Mouse (Mus musculus): ENCODE measurements around the gene Klhl42. TPM values are rescaled to one million over a fixed set of nuclear protein-coding genes. Genes with fewer than 3 reads are reported as not detected.

Klhl42 gene
- 10 to 100 TPM; 23.3 to 27.7 (median 24.8) TPM for total RNA-seq (2022)

DNA sequence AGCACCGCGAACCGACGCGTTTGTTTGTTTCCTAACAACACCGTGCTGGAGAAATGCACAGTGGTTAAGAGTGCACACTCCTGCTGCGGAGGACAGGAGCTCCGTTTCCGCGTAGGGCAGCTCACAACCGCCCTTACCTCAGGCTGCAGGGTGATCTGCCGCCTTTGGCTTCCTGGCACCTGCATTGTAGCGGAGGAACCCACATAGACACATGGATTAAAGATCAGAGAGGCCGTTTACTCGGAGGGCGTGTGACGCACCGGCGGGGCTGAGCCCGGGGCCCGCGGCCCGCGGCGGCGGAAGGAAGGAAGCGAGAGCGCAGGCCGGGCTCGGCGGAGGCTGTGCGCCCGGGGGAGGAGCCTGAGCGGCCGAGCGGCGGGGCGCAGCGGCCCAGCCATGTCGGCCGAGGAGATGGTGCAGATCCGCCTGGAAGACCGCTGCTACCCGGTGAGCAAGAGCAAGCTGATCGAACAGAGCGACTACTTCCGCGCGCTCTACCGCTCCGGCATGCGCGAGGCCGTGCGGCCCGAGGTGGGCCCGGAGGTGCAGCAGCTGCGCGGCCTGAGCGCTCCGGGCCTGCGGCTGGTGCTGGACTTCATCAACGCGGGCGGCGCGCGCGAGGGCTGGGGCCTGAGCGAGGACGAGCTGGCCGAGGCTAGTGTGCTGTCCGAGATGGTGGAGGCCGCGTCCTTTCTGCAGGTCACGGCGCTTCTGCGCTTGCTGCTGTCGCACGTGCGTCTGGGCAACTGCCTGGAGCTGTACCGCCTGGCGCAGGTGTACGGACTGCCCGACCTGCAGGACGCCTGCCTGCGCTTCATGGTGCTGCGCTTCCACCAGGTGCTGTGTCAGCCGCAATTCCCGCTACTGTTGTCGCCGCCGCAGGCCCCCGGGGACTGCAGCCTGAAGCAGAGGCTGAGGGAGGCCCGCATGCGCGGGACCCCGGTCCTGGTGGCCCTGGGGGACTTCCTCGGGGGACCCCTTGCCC is at the start of gene Klhl42:
Gene Klhl42, plus strand, starts transcription at position 244 of the 985 bp plus-strand sequence.
- peak; percentile 66 for DNase-seq

GRCm38 (mm10) chr6:147042291-147043290 is 48.6 kb upstream of the Klhl42 start, which contains the start of gene Mrps35:
TSS of gene Mrps35 (plus strand) at chr6:147042764.
- peak; percentile 82 for DNase-seq

GRCm38 (mm10) chr6:147043633-147044032 is 47.5 kb upstream of the Klhl42 start:
- DNase-seq = no peak

DNA sequence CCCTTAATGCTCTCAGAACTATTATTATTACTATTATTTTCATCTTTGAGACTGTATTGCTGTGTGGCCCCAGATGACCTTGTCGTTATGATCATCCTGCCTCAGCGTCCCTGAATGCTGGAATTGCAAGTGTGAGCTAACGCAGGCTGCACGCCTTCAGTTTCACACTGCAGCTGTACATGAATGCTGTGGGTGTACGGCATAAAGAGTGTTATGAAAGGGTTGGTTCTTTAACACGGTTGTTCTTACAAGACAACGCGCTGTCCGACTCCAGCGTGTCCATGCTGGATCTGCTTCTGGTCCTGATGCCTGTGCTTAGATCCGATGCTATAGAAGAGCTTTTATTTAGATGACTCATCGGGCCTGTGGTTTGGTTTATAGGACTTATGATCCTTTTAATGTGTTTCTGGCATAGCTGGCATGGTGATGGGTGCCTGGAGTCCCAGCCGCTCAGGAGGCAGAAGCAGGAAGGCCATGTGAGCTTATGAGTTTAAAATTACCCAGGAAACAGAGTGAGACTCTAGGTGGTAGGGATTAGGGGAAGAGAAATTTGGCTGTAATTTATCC is 41.9 kb upstream of the Klhl42 start:
- no peak for DNase-seq

GRCm38 (mm10) chr6:147051666-147052065 is 39.5 kb upstream of the Klhl42 start:
- no peak for DNase-seq

DNA sequence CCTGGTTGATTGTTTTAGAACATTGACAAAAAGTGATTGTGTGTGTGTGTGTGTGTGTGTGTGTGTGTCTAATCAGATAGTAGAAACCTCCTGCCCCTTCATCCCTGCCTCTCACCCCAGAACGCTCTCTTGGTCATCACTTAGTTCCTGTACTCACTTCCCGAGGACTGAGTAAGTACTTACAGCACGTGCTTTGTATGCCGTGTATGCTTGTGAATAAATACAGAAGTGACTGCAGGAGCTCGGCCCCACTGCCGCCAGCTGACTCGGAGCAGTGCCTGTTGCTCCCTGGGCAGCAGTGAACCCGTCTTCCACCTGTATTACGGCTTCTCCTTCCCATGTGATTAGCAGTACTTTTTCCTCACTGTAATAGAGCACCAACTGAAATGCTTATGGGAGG is 38.7 kb upstream of the Klhl42 start:
- no peak for DNase-seq

DNA sequence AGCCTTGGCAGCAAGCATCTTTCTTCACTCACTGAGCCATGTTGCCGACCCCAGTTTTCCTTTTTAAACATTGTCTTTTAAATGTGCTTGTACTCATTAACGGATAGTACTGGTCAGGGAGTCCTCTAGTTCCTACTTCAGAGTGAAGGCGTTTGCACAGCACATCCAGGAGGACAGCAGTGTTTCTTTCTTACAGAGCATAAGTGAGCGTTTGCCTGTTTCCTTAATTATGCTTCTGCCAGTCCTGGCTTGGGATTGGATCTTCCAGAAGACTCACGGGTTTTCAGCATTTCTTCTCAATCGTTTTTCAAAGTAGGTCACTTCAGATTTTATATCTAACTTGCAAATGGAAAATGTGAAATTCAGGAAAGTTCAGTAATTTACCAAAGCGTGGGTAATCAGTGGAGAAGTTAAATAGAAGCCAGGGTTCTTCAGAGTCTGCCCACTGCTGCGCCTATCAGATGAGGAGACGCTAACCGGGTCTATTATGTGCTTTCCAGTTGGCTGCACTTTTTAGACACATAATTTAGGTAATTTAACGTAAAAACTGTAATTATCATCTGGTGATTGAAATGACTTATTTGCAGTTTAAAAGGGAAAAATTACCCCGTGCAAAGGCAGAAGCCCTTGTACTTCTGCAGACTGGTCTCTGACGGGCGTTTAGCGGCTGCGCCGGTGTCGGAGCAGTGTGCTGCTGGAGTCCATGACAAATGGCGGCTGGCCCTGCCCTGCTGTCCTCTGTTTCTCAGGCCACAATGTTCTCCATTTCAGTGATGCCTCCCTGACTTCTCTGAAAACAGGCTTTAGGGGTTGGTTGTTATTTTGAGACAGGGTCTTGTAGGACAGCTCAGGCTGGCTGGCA is 37.2 kb upstream of the Klhl42 start:
- no peak for DNase-seq

GRCm38 (mm10) chr6:147055374-147055977 is 35.7 kb upstream of the Klhl42 start:
- no peak for DNase-seq

DNA sequence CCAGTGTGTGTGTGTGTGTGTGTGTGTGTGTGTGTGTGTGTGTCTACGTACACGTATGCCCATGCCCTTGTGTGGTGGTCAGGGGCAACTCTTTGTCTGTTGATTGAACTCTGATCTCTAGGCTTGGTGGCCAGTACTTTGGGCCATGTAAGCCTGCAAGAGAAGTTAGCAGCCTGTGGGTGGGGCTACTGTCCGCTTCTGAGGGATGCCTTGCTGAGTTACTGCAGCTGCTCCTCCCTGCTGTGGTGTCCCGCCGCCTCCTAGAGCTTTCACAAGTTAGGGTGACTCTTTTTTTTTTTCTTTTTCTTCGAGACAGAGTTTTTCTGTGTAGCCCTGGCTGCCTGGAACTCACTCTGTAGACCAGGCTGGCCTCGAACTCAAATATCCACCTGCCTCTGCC is 31.9 kb upstream of the Klhl42 start:
- no peak for DNase-seq

DNA sequence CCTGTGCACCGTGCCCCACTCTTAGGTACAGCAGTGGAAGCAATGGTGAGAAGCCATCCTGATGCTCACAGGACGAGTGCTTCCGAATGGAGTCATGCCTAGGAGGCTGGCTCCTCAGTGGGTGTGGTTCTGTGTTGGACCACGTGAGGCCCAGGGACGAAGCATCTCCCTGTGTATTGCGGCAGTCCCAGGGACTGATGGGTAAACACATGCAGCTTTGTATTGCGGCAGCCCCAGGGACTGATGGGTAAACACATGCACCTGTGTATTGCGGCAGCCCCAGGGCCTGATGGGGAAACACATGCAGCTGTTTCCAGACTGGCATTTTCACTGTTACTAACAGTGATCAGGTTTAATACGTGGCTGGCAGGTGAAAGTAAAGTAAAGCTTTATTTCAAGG is 29.5 kb upstream of the Klhl42 start:
- DNase-seq = no peak

DNA sequence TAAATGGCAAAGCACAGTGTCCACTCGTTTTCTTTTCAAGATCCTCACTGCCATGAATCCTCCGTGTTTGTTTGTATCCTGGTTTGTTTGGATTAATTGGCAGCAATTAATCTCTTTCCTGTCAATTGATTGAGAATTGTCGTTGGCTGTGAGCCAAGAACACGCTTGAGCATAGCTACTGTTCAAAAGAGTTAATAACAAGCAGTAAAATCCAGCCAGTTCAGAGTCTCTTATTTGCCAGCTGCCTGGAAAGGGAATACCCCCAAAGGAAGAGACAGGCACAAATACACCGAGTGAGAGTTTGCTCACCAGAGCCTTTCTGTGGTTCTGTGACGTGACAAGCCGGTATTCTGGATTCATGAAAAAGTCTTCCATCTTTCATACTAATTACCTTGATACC is 29.1 kb upstream of the Klhl42 start:
- DNase-seq = no peak

GRCm38 (mm10) chr6:147062694-147063093 is 28.5 kb upstream of the Klhl42 start:
- no peak for DNase-seq

GRCm38 (mm10) chr6:147064226-147064943 is 26.8 kb upstream of the Klhl42 start:
- no peak for DNase-seq

DNA sequence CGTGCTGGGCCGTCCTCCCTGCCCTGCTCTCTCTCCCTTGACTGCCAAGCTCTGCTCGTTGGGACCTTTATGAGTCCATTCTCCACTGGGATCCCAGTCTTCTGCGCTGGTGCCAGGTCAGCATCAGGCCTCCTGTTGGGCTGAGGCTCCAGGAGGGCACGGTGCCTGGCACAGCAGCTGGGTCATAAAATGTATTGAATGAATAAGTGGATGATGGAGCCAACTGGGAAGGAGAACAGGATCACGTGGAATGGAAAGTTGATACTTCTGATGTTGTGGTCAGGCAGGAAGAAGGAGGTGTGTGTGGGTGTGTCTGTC is 26.3 kb upstream of the Klhl42 start:
- no peak for DNase-seq

GRCm38 (mm10) chr6:147075808-147076387 is 15.3 kb upstream of the Klhl42 start:
- no peak for DNase-seq

DNA sequence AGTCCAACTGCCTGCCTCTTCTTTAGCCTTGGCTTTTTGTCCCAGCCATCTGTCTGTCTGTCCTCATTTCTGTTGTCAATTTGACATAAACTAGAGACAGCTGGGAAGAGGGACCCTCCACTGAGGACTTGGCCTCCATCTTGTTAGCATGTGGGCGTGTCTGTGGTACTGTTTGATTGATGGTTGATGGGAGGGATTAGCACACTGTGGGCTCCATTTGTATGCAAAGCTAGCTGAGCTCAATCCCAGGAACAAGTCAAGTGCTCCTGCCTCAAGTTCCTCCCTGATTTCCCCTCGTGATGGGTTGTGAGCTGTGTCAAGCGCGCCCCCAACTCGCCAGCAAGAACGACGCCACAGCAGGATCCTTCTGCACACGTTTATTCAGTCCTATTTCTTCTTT is 14.3 kb upstream of the Klhl42 start:
- DNase-seq = no peak

- no peak for DNase-seq
Observed at GRCm38 (mm10) chr6:147079919-147080318, 11.3 kb upstream of the Klhl42 start.

DNA sequence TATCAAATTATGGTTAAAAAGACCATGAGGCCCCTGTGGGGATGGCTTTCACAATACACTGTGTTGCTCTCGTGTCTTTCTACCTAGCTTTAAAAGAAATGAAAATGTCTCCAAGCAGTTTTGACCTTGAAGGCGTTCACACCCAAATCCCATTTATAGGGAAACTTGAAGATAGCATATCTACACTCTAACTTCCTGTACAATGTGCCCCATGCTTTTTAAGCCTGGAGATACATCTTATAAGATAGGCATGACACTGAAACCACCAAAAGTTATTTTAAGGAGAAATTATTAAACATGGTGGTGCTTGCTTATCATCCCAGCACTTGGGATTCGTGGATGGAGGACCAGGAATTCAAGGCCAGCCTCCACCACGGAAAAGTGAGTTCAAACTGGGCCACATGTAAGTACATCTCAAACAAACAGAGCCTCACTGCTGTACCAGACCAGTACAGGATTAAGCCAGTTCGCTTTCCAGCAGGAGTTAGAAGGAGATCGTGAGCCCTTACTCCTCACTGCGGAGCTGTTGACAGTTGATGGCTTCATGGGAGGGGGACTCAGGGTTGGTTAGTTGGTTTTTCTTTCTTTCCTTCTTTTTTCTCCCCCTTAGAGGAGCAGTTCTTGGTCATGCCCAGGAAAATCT is 5.7 kb upstream of the Klhl42 start:
- DNase-seq = no peak

DNA sequence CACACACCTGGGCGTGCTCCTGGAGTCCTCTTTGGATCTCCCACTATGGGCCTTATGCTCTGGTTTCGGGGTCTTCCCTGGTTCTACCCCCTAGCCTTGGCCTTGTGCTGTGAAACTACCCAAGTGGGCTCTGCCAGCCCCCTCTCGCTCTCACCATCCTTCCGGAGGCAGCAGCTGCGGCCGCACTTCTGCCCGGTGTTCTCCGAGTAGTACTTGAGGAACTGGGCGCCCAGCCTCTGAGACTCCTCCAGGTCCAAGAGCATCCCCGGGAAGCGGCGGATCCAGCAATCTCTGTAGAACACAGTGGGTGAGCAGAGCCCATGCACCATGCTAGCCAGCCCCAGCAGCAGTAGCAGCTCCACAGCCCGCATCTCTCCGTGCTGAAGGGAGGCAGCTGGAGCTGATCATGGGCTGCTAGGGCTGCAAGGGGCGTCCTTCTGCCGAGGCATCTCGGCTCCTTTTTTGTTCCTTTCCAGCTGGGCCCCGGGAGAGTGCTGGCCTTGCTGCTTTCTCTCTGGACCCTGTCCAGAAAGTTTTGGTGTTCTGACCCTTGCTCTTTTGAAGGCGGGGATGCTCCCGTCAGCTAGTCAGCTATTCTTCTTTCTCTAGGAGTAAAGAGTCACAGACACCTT is 4.5 kb upstream of the Klhl42 start, which contains the start of gene Mansc4:
Gene Mansc4, minus strand, starts transcription at position 439 of the 632 bp plus-strand sequence.
- DNase-seq = no peak
